Mouse (Mus musculus): ENCODE measurements around the gene Spsb1. TPM values are rescaled to one million over a fixed set of nuclear protein-coding genes. Genes with fewer than 3 reads are reported as not detected.

The Spsb1 gene
- polyA plus RNA-seq (2012; ENCODE audit: low replicate concordance), result 1.4 and 2.1 TPM in 2 replicates

DNA sequence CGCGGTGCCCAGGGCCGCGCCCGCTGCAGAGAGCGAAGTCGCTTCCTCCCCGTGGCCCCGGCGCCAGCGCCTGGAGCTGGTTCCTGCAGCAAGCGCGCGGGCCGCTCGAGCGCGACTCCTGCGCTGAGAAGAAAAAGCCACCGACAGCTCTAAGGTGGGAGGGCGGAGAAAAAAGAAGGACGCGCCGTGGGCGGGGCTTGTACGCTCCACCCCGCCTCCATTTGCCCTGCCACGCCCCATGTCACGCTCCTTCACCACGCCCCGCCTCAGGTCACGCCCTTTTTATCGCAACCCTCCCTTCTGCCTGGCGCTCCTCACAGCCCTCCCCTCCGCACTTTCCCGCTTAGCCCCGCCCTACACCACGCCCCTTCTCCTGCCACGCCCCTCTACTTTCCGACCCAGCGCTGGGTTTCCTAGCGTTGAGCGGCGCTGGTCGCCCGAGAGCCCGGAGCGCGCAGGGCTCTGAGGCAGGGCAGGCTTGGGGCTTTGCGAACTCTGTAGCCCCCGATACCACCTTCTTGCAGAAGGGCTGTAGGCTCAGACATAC is at the start of gene Spsb1:
Gene Spsb1 (minus strand): TSS at position 151 of the 547 bp plus-strand sequence.

Other genes with a start within 250 kb of the Spsb1 start
- gene Tmem201, start 217.0 kb downstream of the Spsb1 start, polyA plus RNA-seq (2012; ENCODE audit: low replicate concordance), result 50.9 and 97.6 TPM in 2 replicates
- 15.3 and 19.2 TPM in 2 replicates for gene Slc25a33, start 180.8 kb downstream of the Spsb1 start, polyA plus RNA-seq (2012; ENCODE audit: low replicate concordance)
- 5.5 and 10.4 TPM in 2 replicates for gene H6pd, start 54.0 kb upstream of the Spsb1 start, polyA plus RNA-seq (2012; ENCODE audit: low replicate concordance)
- gene Gpr157, start 132.3 kb upstream of the Spsb1 start, polyA plus RNA-seq (2012; ENCODE audit: low replicate concordance), result 0.66 and 0.69 TPM in 2 replicates
- gene Slc2a5, start 164.2 kb upstream of the Spsb1 start, polyA plus RNA-seq (2012; ENCODE audit: low replicate concordance), result not detected in 2 replicates
- gene Slc2a7, start 193.9 kb upstream of the Spsb1 start, polyA plus RNA-seq (2012; ENCODE audit: low replicate concordance), result not detected in 2 replicates
- not detected in 2 replicates for gene Car6, start 246.3 kb upstream of the Spsb1 start, polyA plus RNA-seq (2012; ENCODE audit: low replicate concordance)